Mouse (Mus musculus): ENCODE measurements at regions not wholly inside any gene's neighbourhood (a gene's known extent, or its start where the extent isn't known, plus 50 kb on each side); places are given as distances from the start of the nearest gene placed in this dataset.

DNA sequence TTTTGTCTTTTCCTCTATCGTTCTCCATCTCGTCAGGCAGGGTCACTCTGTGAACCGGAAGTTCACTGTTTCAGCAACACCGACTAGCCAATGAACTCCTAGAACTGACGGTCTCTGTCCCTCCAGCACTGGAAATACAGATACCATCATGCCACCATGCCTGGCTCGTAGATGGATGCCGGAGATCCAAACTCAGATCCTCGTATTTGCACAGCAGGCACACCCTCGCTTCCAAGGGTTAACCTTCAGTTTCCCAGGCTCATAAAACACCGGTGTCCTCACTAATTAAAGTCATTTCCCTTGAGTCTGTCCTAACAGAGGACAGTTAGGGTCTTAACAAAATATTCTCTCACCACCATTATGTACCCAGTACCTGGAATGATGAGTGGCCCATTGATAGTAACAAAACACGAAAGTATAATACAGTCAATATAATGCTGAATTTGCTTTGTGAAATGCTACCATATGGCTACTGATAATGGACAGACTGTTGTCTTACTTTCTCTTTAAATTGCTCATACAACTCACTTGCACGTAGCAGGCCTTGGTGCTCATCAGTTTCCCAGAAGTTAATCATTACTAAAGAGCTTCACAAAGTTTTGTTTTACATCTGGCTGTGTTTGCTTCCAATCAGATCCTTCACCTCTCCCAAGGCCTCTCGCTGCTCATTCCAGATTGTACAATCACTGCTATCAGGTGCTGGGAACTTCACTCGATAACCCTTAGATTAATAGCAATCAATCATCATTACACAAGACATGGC lies 52.7 kb upstream of the Ccn6 start:
- no peak for DNase-seq

DNA sequence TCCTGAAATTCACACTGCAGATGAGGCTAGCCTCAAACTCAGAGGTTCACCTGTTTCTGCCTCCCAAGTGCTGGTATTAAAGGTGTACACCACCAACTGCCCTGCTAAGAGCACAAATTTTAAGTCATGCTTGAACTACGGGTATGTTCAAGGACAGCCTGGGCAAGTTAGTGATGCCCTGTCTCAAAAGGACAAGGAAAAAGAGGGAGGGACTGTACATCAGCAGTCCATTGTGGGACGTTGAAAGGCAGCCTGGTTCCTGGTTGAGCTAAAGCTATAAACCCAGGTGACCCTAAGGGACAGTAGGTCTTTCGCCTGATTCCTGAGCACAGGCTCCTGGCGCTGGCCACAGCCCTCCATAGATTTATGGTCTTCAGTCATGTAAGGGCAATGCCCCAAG lies 51.0 kb upstream of the Ccn6 start:
- no peak for DNase-seq

All from lung, adult 18-20 months (tissue).